Mouse (Mus musculus) liver, embryonic 11.5 days (tissue): ENCODE measurements around the gene Drd2. TPM values are rescaled to one million over a fixed set of nuclear protein-coding genes. Genes with fewer than 3 reads are reported as not detected.

ENCODE experiments used
- polyA plus RNA-seq: library from polyadenylated mRNA; unstranded; fragments of >200 nt; fragmentation: Nextera tagmentation; extraction: Ambion mirVana; gene quantifications from 2 replicates; pipeline ENCODE4 v1.2.1, GENCODE M21; 2014

Gene Drd2
- polyA plus RNA-seq, 1 experiment from 2014 or later, result not detected

Other genes starting within 250 kb of the Drd2 start
- gene Gm4894, start 90.1 kb upstream of the Drd2 start, polyA plus RNA-seq, result not detected in 2 replicates
- gene Ankk1, start 86.4 kb downstream of the Drd2 start, polyA plus RNA-seq, result not detected in 2 replicates
- gene Ttc12, start 145.6 kb downstream of the Drd2 start, polyA plus RNA-seq, result 0.68 and 0.77 TPM in 2 replicates